Mouse (Mus musculus) myocyte (in vitro differentiated cells): ENCODE measurements around the gene Selp. TPM values are rescaled to one million over a fixed set of nuclear protein-coding genes. Genes with fewer than 3 reads are reported as not detected.

Experiments used
- H3K27me3 ChIP-seq: one replicate; pipeline ENCODE4 v1.6.1; 2011; ENCODE audit not compliant: control insufficient read depth, insufficient read depth, insufficient read length
- H3K36me3 ChIP-seq: one replicate; pipeline ENCODE4 v1.6.1; 2011; ENCODE audit not compliant: control insufficient read depth, insufficient read depth
- H3K4me2 ChIP-seq: one replicate; pipeline ENCODE4 v1.6.1; 2011; ENCODE audit warnings: low read depth, control low read depth
- H3K4me3 ChIP-seq: one replicate; pipeline ENCODE4 v1.5.1; 2011; ENCODE audit warnings: mild to moderate bottlenecking, control low read depth, moderate library complexity
- H3K79me2 ChIP-seq: one replicate; pipeline ENCODE4 v1.6.1; 2011; ENCODE audit not compliant: control insufficient read depth, insufficient read depth
- H3ac ChIP-seq: one replicate; pipeline ENCODE4 v1.6.1; 2011; ENCODE audit not compliant: control insufficient read depth, insufficient read length
- CEBPB ChIP-seq: IDR thresholded peaks from 2 replicates; pipeline ENCODE4 v1.6.1; 2011; ENCODE audit warnings: mild to moderate bottlenecking, moderate library complexity; ENCODE audit not compliant: poor library complexity, insufficient read depth, severe bottlenecking
- E2F4 ChIP-seq: IDR thresholded peaks from one replicate; pipeline ENCODE4 v1.6.1; 2011; ENCODE audit warnings: mild to moderate bottlenecking, control low read depth, moderate library complexity; ENCODE audit not compliant: insufficient read depth
- MAX ChIP-seq: IDR thresholded peaks from one replicate; pipeline ENCODE4 v1.6.1; 2011; ENCODE audit warnings: low read depth, mild to moderate bottlenecking, control low read depth
- MYOD1 ChIP-seq, 3 experiments: IDR thresholded peaks; one replicate each; pipeline ENCODE4 v1.6.1; 2011; ENCODE audit warnings: control low read depth in 2 of 3, low read depth in 2 of 3, mild to moderate bottlenecking in 2 of 3, moderate library complexity in 1 of 3; ENCODE audit not compliant: insufficient read length in 2 of 3, control insufficient read depth in 1 of 3
- MYOG ChIP-seq, 3 experiments: IDR thresholded peaks; one replicate each; pipeline ENCODE4 v1.6.1; 2011; ENCODE audit warnings: control low read depth in 2 of 3, low read depth in 2 of 3, mild to moderate bottlenecking in 2 of 3; ENCODE audit not compliant: insufficient read length in 2 of 3, control insufficient read depth in 1 of 3, insufficient read depth in 1 of 3
- POLR2A ChIP-seq: IDR thresholded peaks from one replicate; pipeline ENCODE4 v1.6.1; 2011; ENCODE audit warnings: low read depth, mild to moderate bottlenecking, control low read depth, moderate library complexity; ENCODE audit not compliant: insufficient read length
- POLR2AphosphoS2 ChIP-seq: IDR thresholded peaks from one replicate; pipeline ENCODE4 v1.6.1; 2011; ENCODE audit warnings: low read depth, control low read depth; ENCODE audit not compliant: insufficient read length
- REST ChIP-seq: IDR thresholded peaks from one replicate; pipeline ENCODE4 v1.6.1; 2011; ENCODE audit warnings: mild to moderate bottlenecking, control low read depth, moderate library complexity; ENCODE audit not compliant: insufficient read depth, insufficient read length
- SRF ChIP-seq: IDR thresholded peaks from one replicate; pipeline ENCODE4 v1.6.1; 2011; ENCODE audit warnings: low read depth; ENCODE audit not compliant: control insufficient read depth, insufficient read length
- TCF12 ChIP-seq: IDR thresholded peaks from one replicate; pipeline ENCODE4 v1.6.1; 2011; ENCODE audit warnings: mild to moderate bottlenecking, control low read depth; ENCODE audit not compliant: poor library complexity, insufficient read depth, severe bottlenecking
- TCF3 ChIP-seq: IDR thresholded peaks from one replicate; pipeline ENCODE4 v1.6.1; 2011; ENCODE audit warnings: low read depth, control low read depth; ENCODE audit not compliant: insufficient read length
- USF1 ChIP-seq: IDR thresholded peaks from one replicate; pipeline ENCODE4 v1.6.1; 2011; ENCODE audit warnings: low read depth, mild to moderate bottlenecking, control low read depth, moderate library complexity
- polyA plus RNA-seq: library from polyadenylated mRNA; unstranded; fragments of >200 nt; fragmentation: generic; extraction: Trizol; gene quantifications from one replicate; pipeline ENCODE4 v1.2.1, GENCODE M21; 2012; ENCODE audit warnings: missing spikeins

Gene Selp
- polyA plus RNA-seq, 1 experiment: 0.14 TPM

- Histone ChIP-seq H3K79me2 (no peaks in the 10 kb centered on the region), H3K4me2 (peak overlapping the region; percentile 74), H3K4me3 (no peak overlapping the region), H3K36me3 (no peaks in the 10 kb centered on the region), H3ac (no peak overlapping the region), H3K27me3 (no peaks in the 10 kb centered on the region)
- no peak for TF ChIP-seq TCF3
- TF ChIP-seq POLR2A: no peak
- no peak for TF ChIP-seq E2F4
- no peak for TF ChIP-seq SRF
- no peak for TF ChIP-seq CEBPB
- TF ChIP-seq MYOG (IDR thresholded peaks at IDR 0.05; ENCODE audit: control insufficient read depth in 1 of 3, insufficient read depth in 1 of 3, insufficient read length in 2 of 3, low read depth in 2 of 3): no peak
- TF ChIP-seq POLR2AphosphoS2: no peak
- no peak for TF ChIP-seq MYOD1 (IDR thresholded peaks at IDR 0.05; ENCODE audit: control insufficient read depth in 1 of 3, insufficient read length in 2 of 3, low read depth in 2 of 3)
- TF ChIP-seq TCF12: no peak
- no peak for TF ChIP-seq USF1
- TF ChIP-seq MAX: no peak
- TF ChIP-seq REST: no peak
Measured at GRCm38 (mm10) chr1:164135960-164136359, 20.9 kb downstream of the Selp start.

- Histone ChIP-seq H3ac (no peak overlapping the region), H3K4me2 (no peak overlapping the region), H3K36me3 (no peaks in the 10 kb centered on the region), H3K27me3 (no peaks in the 10 kb centered on the region), H3K4me3 (no peak overlapping the region), H3K79me2 (no peaks in the 10 kb centered on the region)
- TF ChIP-seq REST: no peak
- TF ChIP-seq MAX: no peak
- TF ChIP-seq E2F4: no peak
- TF ChIP-seq TCF12: no peak
- TF ChIP-seq MYOD1 (IDR thresholded peaks at IDR 0.05; ENCODE audit: control insufficient read depth in 1 of 3, insufficient read length in 2 of 3, low read depth in 2 of 3): no peak
- no peak for TF ChIP-seq POLR2AphosphoS2
- TF ChIP-seq TCF3: no peak
- TF ChIP-seq CEBPB: no peak
Measured at GRCm38 (mm10) chr1:164136636-164137035, 21.6 kb downstream of the Selp start.

GRCm38 (mm10) chr1:164138365-164139130, 23.5 kb downstream of the Selp start:
- no peak overlapping the region for H3ac ChIP-seq
- H3K4me3 ChIP-seq: no peak overlapping the region
- H3K27me3 ChIP-seq: no peaks in the 10 kb centered on the region
- no peaks in the 10 kb centered on the region for H3K79me2 ChIP-seq
- H3K36me3 ChIP-seq: no peaks in the 10 kb centered on the region
- no peak for TF ChIP-seq MAX
- no peak for TF ChIP-seq POLR2A
- no peak for TF ChIP-seq REST
- no peak for TF ChIP-seq E2F4
- H3K4me2 ChIP-seq: peak overlapping the region; percentile 42

- Histone ChIP-seq H3K79me2 (no peaks in the 10 kb centered on the region), H3K4me2 (no peak overlapping the region), H3K27me3 (no peaks in the 10 kb centered on the region), H3K4me3 (no peak overlapping the region), H3ac (no peak overlapping the region), H3K36me3 (no peaks in the 10 kb centered on the region)
- no peak for TF ChIP-seq MAX
Measured at GRCm38 (mm10) chr1:164139464-164139863, 24.4 kb downstream of the Selp start.

- TF ChIP-seq SRF (no peak), MYOD1 (IDR thresholded peaks at IDR 0.05; ENCODE audit: control insufficient read depth in 1 of 3, insufficient read length in 2 of 3, low read depth in 2 of 3) (no peak), E2F4 (no peak), USF1 (no peak)
- no peak overlapping the region for H3K4me2 ChIP-seq
- no peaks in the 10 kb centered on the region for H3K36me3 ChIP-seq
- no peak overlapping the region for H3ac ChIP-seq
- H3K27me3 ChIP-seq: no peaks in the 10 kb centered on the region
- H3K4me3 ChIP-seq: no peak overlapping the region
- H3K79me2 ChIP-seq: no peaks in the 10 kb centered on the region
Measured at GRCm38 (mm10) chr1:164149083-164149482, 34.0 kb downstream of the Selp start.

- no peak within 1 kb of the TSS for H3K4me2 ChIP-seq
- no peak within 1 kb of the TSS for H3K4me3 ChIP-seq
- H3K36me3 ChIP-seq: no peaks in the 10 kb centered on the region
- no peaks in the 10 kb centered on the region for H3K79me2 ChIP-seq
- no peaks in the 10 kb centered on the region for H3K27me3 ChIP-seq
- H3ac ChIP-seq: no peak within 1 kb of the TSS
- TF ChIP-seq MYOG (IDR thresholded peaks at IDR 0.05; ENCODE audit: control insufficient read depth in 1 of 3, insufficient read depth in 1 of 3, insufficient read length in 2 of 3, low read depth in 2 of 3) (no peak), MYOD1 (IDR thresholded peaks at IDR 0.05; ENCODE audit: control insufficient read depth in 1 of 3, insufficient read length in 2 of 3, low read depth in 2 of 3) (no peak), MAX (no peak), CEBPB (no peak), TCF12 (no peak)
Measured at GRCm38 (mm10) chr1:164151387-164152088, 36.5 kb downstream of the Selp start, which contains the start of gene F5. TSS of gene F5 (plus strand) at chr1:164151838.
